Mouse (Mus musculus) ES-E14 (cell line): ENCODE measurements around the gene Tradd. TPM values are rescaled to one million over a fixed set of nuclear protein-coding genes. Genes with fewer than 3 reads are reported as not detected.

Experiments
- DNase-seq: peaks from one replicate; pipeline ENCODE4 v3.0.0-alpha.2; 2013; ENCODE audit warnings: low read depth, low spot score
- H3K27ac ChIP-seq: 2 replicates; pipeline ENCODE4 v1.5.1; 2012; ENCODE audit warnings: low read depth, mild to moderate bottlenecking, low read length, moderate library complexity, mixed read lengths; ENCODE audit not compliant: poor library complexity, insufficient read depth, severe bottlenecking
- H3K36me3 ChIP-seq: 2 replicates; pipeline ENCODE4 v1.6.1; 2012; ENCODE audit warnings: mild to moderate bottlenecking, low read length, moderate library complexity, mixed read lengths; ENCODE audit not compliant: control insufficient read depth, poor library complexity, insufficient read depth, severe bottlenecking
- H3K4me1 ChIP-seq, 2 experiments: fragments of 150-350 bp in 1 of 2; sonication (generic) in 1 of 2; 2 replicates each; pipeline ENCODE4 v1.6.1; 2012; ENCODE audit warnings: low read length in 2 of 2, mild to moderate bottlenecking in 1 of 2, mixed read lengths in 1 of 2; ENCODE audit not compliant: control insufficient read depth in 2 of 2, insufficient read depth in 2 of 2, poor library complexity in 1 of 2
- H3K4me3 ChIP-seq, 2 experiments: fragments of 150-350 bp in 1 of 2; sonication (generic) in 1 of 2; 2 replicates each; pipeline ENCODE4 v1.5.1; 2012; ENCODE audit warnings: low read length in 2 of 2, low read depth in 1 of 2, mild to moderate bottlenecking in 1 of 2, mixed read lengths in 1 of 2; ENCODE audit not compliant: insufficient read depth in 1 of 2, poor library complexity in 1 of 2, severe bottlenecking in 1 of 2
- H3K9ac ChIP-seq: 2 replicates; pipeline ENCODE4 v1.6.1; 2012; ENCODE audit warnings: low read depth, mild to moderate bottlenecking, low read length, mixed read lengths; ENCODE audit not compliant: poor library complexity, insufficient read depth, severe bottlenecking
- H3K9me3 ChIP-seq: fragments of 150-350 bp; sonication (generic); 2 replicates; pipeline ENCODE4 v1.6.1; 2012; ENCODE audit warnings: low read depth, mild to moderate bottlenecking, low read length; ENCODE audit not compliant: control insufficient read depth, insufficient read depth
- CHD2 ChIP-seq: IDR thresholded peaks from 2 replicates; pipeline ENCODE4 v1.6.1; 2014; ENCODE audit warnings: mild to moderate bottlenecking, low read depth, low read length, inconsistent platforms
- HCFC1 ChIP-seq: IDR thresholded peaks from 2 replicates; pipeline ENCODE4 v1.6.1; 2012; ENCODE audit warnings: low read length, inconsistent platforms, borderline replicate concordance; ENCODE audit not compliant: insufficient read depth
- MAFK ChIP-seq: IDR thresholded peaks from 2 replicates; pipeline ENCODE4 v1.6.1; 2014; ENCODE audit warnings: mild to moderate bottlenecking, low read depth, low read length, inconsistent platforms; ENCODE audit not compliant: insufficient read depth
- ZC3H11A ChIP-seq: IDR thresholded peaks from 2 replicates; pipeline ENCODE4 v1.6.1; 2012; ENCODE audit warnings: low read depth, mild to moderate bottlenecking, inconsistent platforms, low read length, borderline replicate concordance
- ZNF384 ChIP-seq: IDR thresholded peaks from 2 replicates; pipeline ENCODE4 v1.6.1; 2012; ENCODE audit warnings: low read depth, low read length, inconsistent platforms
- in situ Hi-C, 2 experiments: fragments of 600-800 bp; cut with MboI; formaldehyde crosslinking; loops; one replicate each; pipeline ENCODE4 v1.15.1; 2025; ENCODE audit warnings: low sequenced_read_pairs in 2 of 2, inconsistent platforms in 1 of 2; ENCODE audit not compliant: unreplicated experiment in 2 of 2
- total RNA-seq: library from RNA; depleted of rRNA; stranded (reverse); fragments of 300-350 nt; gene quantifications from 2 replicates; pipeline ENCODE4 v1.2.3, GENCODE M21; 2012; rRNA removed

Gene Tradd
- total RNA-seq, 1 experiment: 7.6 TPM

DNA sequence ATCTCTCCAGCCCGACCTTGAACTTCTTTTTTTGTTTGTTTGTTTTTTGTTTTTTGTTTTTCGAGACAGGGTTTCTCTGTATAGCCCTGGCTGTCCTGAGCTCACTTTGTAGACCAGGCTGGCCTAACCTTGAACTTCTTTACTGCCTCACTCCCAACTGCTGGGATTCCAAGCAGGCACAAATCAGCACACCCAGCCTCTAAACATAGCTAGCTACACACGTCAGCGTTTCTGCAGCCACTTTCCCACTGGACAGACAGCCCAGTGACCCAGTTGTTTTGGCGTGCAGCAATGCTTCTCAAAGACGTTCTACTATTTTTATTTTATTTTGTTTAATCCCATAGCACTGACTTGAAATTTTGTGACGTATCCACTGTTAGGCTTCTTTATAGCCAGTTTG lies 40.6 kb downstream of the Tradd start:
- H3K9ac ChIP-seq: no peak overlapping the region
- no peaks in the 10 kb centered on the region for H3K36me3 ChIP-seq
- no peaks in the 10 kb centered on the region for H3K9me3 ChIP-seq
- TF ChIP-seq CHD2: no peak
- no peak for TF ChIP-seq HCFC1
- no peak for TF ChIP-seq MAFK
- TF ChIP-seq ZC3H11A: no peak
- no peak for TF ChIP-seq ZNF384
- H3K27ac ChIP-seq: no peak overlapping the region
- DNase-seq: no peak
- in situ Hi-C loops: no loop called here
- H3K4me3 ChIP-seq: 0 out of 4 replicates have a peak overlapping the region, but pooled peaks of 1 of the 2 experiments have one; percentile 88
- H3K4me1 ChIP-seq: peaks cover 2 to 4% of the 10 kb centered on the region in 2 experiments

- Histone ChIP-seq H3K36me3 (peaks cover 2% of the 10 kb centered on the region; the same call in 1 of the 2 replicates), H3K4me1 (no peaks in the 10 kb centered on the region; a peak in 1 of 4 replicates), H3K4me3 (no peak overlapping the region), H3K9ac (no peak overlapping the region), H3K27ac (no peak overlapping the region), H3K9me3 (no peaks in the 10 kb centered on the region)
- DNase-seq: peak; percentile 51
- in situ Hi-C loops: no loop called here
- TF ChIP-seq MAFK (no peak), CHD2 (no peak), ZC3H11A (no peak), ZNF384 (peak; percentile 92), HCFC1 (no peak)
These were observed 46.4 kb downstream of the Tradd start for GRCm38 (mm10) chr8:105217926-105218522.

DNA sequence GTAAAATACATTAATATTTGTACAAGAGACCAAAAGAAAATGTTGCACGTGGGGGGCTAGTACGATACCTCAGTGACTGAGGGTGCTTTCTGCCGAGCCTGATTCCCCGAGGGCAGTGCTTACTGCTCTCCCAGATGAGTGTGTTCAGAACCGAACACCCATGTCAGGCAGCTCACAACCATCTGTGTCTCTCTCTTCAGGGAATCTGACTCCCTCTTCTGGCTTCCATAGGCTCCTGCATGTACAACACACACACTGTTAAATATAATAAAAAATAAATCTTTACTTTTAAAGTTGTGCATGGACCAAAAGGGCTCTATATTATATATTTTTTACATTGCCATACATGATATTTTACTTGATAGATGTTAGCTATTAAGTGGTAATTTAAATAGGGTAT lies 50.3 kb downstream of the Tradd start:
- DNase-seq: no peak
- in situ Hi-C loops: no loop called here
- H3K4me1 ChIP-seq: no peaks in the 10 kb centered on the region; a peak in 1 of 4 replicates
- H3K9me3 ChIP-seq: no peaks in the 10 kb centered on the region
- peaks cover 2% of the 10 kb centered on the region; the same call in 1 of the 2 replicates for H3K36me3 ChIP-seq
- no peak overlapping the region for H3K4me3 ChIP-seq
- no peak for TF ChIP-seq ZNF384
- no peak for TF ChIP-seq CHD2
- no peak for TF ChIP-seq ZC3H11A
- no peak for TF ChIP-seq HCFC1
- TF ChIP-seq MAFK: no peak
- H3K9ac ChIP-seq: no peak overlapping the region
- H3K27ac ChIP-seq: no peak overlapping the region

- Histone ChIP-seq H3K4me3 (no peak overlapping the region), H3K9me3 (no peaks in the 10 kb centered on the region), H3K36me3 (no peaks in the 10 kb centered on the region), H3K9ac (no peak overlapping the region), H3K4me1 (no peaks in the 10 kb centered on the region), H3K27ac (no peak overlapping the region)
- TF ChIP-seq HCFC1 (no peak), CHD2 (no peak), MAFK (no peak), ZC3H11A (no peak), ZNF384 (no peak)
- no peak for DNase-seq
- in situ Hi-C loops: no loop called here
These were observed 55.0 kb downstream of the Tradd start for GRCm38 (mm10) chr8:105209153-105210110.

Other genes starting within 250 kb of the Tradd start
- not detected in 2 replicates for gene Ces3a, start 216.0 kb downstream of the Tradd start, total RNA-seq
- gene Ces3b, start 180.9 kb downstream of the Tradd start, total RNA-seq: not detected in 2 replicates
- not detected in 2 replicates for gene Ces4a, start 132.8 kb downstream of the Tradd start, total RNA-seq
- gene Cbfb, start 93.9 kb downstream of the Tradd start, total RNA-seq: 36.2 and 47.0 TPM in 2 replicates
- 41.7 and 42.6 TPM in 2 replicates for gene D230025D16Rik, start 39.5 kb downstream of the Tradd start, total RNA-seq
- gene B3gnt9, start 9.5 kb downstream of the Tradd start, total RNA-seq: 2.5 and 2.8 TPM in 2 replicates
- 1.2 and 2.3 TPM in 2 replicates for gene Fbxl8, start within 50 bp of the Tradd start, total RNA-seq
- gene Hsf4, start 5.2 kb upstream of the Tradd start, total RNA-seq: 0.21 and 0.45 TPM in 2 replicates
- 0.85 and 1.0 TPM in 2 replicates for gene Nol3, start 11.5 kb upstream of the Tradd start, total RNA-seq
- 3.9 and 4.2 TPM in 2 replicates for gene 4931428F04Rik, start 25.3 kb upstream of the Tradd start, total RNA-seq
- gene Exoc3l, start 31.5 kb upstream of the Tradd start, total RNA-seq: 22.0 and 33.5 TPM in 2 replicates
- 66.8 and 67.1 TPM in 2 replicates for gene E2f4, start 33.1 kb upstream of the Tradd start, total RNA-seq
- 3.5 and 4.3 TPM in 2 replicates for gene Elmo3, start 41.0 kb upstream of the Tradd start, total RNA-seq
- gene Lrrc29, start 61.7 kb upstream of the Tradd start, total RNA-seq: 2.5 and 2.8 TPM in 2 replicates
- 123 and 133 TPM in 2 replicates for gene Tmem208, start 61.7 kb upstream of the Tradd start, total RNA-seq
- gene Fhod1, start 83.3 kb upstream of the Tradd start, total RNA-seq: 9.1 and 12.7 TPM in 2 replicates
- gene Slc9a5, start 84.2 kb upstream of the Tradd start, total RNA-seq: 5.8 and 11.7 TPM in 2 replicates
- 3.0 and 3.1 TPM in 2 replicates for gene Plekhg4, start 108.7 kb upstream of the Tradd start, total RNA-seq
- 0.18 and 0.37 TPM in 2 replicates for gene Kctd19, start 148.9 kb upstream of the Tradd start, total RNA-seq
- gene Lrrc36, start 149.0 kb upstream of the Tradd start, total RNA-seq: 0.13 TPM in 1 of 2 replicates, not detected in the other
- 16.7 and 17.3 TPM in 2 replicates for gene Tppp3, start 206.9 kb upstream of the Tradd start, total RNA-seq
- 3.2 and 7.6 TPM in 2 replicates for gene Zdhhc1, start 232.3 kb upstream of the Tradd start, total RNA-seq